Mouse (Mus musculus) ES-Bruce4 (cell line): ENCODE results near the gene Large2. TPM values are rescaled to one million over a fixed set of nuclear protein-coding genes. Genes with fewer than 3 reads are reported as not detected.

Experiments used
- H3K27ac ChIP-seq: 2 replicates; pipeline ENCODE4 v1.5.1; 2012; ENCODE audit warnings: low read length, inconsistent platforms; ENCODE audit not compliant: insufficient read depth
- H3K27me3 ChIP-seq: 2 replicates; pipeline ENCODE4 v1.6.1; 2012; ENCODE audit warnings: mild to moderate bottlenecking, low read length, inconsistent platforms; ENCODE audit not compliant: control insufficient read depth, poor library complexity, insufficient read depth, severe bottlenecking
- H3K36me3 ChIP-seq: 2 replicates; pipeline ENCODE4 v1.6.1; 2012; ENCODE audit warnings: inconsistent platforms, mild to moderate bottlenecking, low read length, moderate library complexity; ENCODE audit not compliant: control insufficient read depth, poor library complexity, insufficient read depth, severe bottlenecking
- H3K4me1 ChIP-seq: one replicate; pipeline ENCODE4 v1.8.1; 2011; ENCODE audit warnings: low read length; ENCODE audit not compliant: control insufficient read depth, insufficient read depth
- H3K4me3 ChIP-seq: 2 replicates; pipeline ENCODE4 v1.5.1; 2011; ENCODE audit warnings: low read depth, mild to moderate bottlenecking, low read length
- H3K9ac ChIP-seq: 2 replicates; pipeline ENCODE4 v1.6.1; 2012; ENCODE audit warnings: low read depth, mild to moderate bottlenecking, inconsistent platforms; ENCODE audit not compliant: poor library complexity, severe bottlenecking
- H3K9me3 ChIP-seq: replicated peaks from 2 replicates; pipeline ENCODE4 v1.6.1; 2012; ENCODE audit warnings: mild to moderate bottlenecking, low read length, inconsistent platforms; ENCODE audit not compliant: control insufficient read depth, poor library complexity, insufficient read depth, severe bottlenecking
- CTCF ChIP-seq: IDR thresholded peaks from one replicate; pipeline ENCODE4 v1.8.1; 2011; ENCODE audit warnings: low read depth, low read length
- EP300 ChIP-seq: IDR thresholded peaks from 2 replicates; pipeline ENCODE4 v1.6.1; 2011; ENCODE audit warnings: low read depth, low read length; ENCODE audit not compliant: insufficient read depth
- POLR2A ChIP-seq: IDR thresholded peaks from one replicate; pipeline ENCODE4 v1.8.1; 2011; ENCODE audit warnings: low read length; ENCODE audit not compliant: insufficient read depth
- polyA plus RNA-seq: library from polyadenylated mRNA; stranded (reverse); fragments of >200 nt; gene quantifications from 2 replicates; pipeline ENCODE4 v1.2.4, GENCODE M21; 2011; ENCODE audit warnings: low read depth; ENCODE audit not compliant: missing spikeins, insufficient read depth, insufficient read length

The Large2 gene
- polyA plus RNA-seq, 1 experiment = 31.4 TPM

DNA sequence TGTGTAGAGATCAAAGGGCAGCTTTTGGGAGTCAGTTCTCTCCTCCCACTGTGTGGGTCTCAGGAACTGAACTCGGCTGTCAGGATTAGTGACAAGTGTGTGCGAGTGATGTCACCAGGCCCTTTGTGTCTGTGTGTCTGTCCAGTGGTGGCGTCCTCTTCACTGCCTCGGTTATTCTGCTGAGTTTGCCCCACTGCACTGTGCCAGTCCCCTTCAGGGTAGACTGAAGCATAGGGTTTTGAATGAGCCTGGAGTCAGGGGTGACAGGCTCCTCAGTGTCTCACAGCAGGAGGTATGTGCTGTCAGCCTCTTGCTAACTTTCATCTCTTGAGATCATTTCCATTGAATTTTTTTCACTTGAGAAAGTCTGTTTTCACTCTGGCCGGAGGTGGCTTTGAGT lies 21.3 kb downstream of the Large2 start:
- H3K9me3 ChIP-seq = no peaks in the 10 kb centered on the region
- H3K4me3 ChIP-seq = no peak overlapping the region
- no peak overlapping the region for H3K27ac ChIP-seq
- no peaks in the 10 kb centered on the region for H3K36me3 ChIP-seq
- no peak overlapping the region for H3K9ac ChIP-seq
- no peaks in the 10 kb centered on the region for H3K27me3 ChIP-seq
- no peak for TF ChIP-seq EP300
- no peak for TF ChIP-seq POLR2A
- TF ChIP-seq CTCF = no peak
- no peaks in the 10 kb centered on the region for H3K4me1 ChIP-seq

DNA sequence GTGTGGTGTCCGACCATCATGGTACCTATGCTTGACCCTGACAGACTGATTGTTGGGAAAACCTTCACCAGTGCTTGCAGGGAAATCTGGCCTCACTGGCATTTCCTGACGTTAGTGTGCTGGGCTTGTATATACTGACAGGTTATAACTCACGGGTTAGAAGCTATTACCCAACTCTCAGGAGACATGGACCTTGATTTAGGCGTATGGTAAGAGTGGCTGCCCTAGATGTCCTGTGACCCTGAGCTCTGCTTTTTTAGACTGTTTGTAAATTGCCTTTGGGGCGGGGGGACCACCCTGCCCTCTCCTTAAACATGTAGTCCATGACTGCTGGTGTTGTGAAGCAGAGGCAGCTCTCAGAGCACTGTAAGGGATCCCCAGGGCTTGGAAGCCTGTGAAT lies 24.0 kb downstream of the Large2 start:
- no peak for TF ChIP-seq EP300
- TF ChIP-seq CTCF = no peak
- no peak for TF ChIP-seq POLR2A
- Histone ChIP-seq H3K27ac (no peak overlapping the region), H3K4me3 (no peak overlapping the region), H3K9me3 (no peaks in the 10 kb centered on the region), H3K4me1 (no peaks in the 10 kb centered on the region), H3K36me3 (no peaks in the 10 kb centered on the region), H3K27me3 (no peaks in the 10 kb centered on the region), H3K9ac (no peak overlapping the region)

DNA sequence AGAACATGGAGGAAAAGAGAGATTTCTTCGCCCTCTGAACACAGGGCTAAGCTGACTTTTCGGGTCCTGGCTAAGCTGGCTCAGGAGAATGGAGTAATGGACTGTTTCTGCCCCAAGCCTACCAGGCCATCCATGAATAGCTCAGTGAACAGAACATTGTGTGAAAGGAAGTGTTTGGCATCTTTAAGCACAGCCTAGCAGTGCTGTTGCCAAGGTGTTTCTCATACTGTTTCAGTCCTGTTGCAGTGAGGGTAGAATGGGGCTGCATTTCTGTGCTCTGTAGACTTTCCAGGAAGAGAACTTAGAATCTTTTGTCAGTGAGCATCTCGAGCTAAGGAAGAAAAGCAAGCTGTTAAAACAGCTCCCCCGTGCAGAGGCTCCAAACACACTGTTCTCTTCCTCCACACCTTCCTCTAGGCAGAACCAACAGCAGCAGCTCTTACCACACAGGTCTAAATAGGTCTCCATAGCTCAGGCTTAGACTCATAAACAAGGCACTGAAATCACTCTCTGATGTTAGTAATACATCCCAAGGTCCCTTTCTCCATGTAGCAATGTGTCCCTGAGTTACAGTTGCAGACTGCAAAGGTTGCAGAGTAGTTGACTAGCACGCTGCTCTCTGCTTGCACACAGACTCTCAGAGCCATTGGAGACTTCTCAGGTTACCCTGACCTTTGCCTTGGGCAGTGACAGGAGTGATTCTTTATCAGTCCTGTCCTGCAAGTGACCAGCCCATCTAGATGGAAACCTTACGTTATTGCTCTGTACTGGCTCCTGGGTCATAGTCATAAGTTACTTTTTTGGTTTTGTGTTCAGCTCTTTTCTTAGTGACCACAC lies 24.9 kb downstream of the Large2 start:
- Histone ChIP-seq H3K4me1 (no peaks in the 10 kb centered on the region), H3K36me3 (no peaks in the 10 kb centered on the region), H3K27me3 (no peaks in the 10 kb centered on the region), H3K9ac (no peak overlapping the region), H3K27ac (no peak overlapping the region), H3K4me3 (no peak overlapping the region), H3K9me3 (no peaks in the 10 kb centered on the region)
- TF ChIP-seq POLR2A = no peak

DNA sequence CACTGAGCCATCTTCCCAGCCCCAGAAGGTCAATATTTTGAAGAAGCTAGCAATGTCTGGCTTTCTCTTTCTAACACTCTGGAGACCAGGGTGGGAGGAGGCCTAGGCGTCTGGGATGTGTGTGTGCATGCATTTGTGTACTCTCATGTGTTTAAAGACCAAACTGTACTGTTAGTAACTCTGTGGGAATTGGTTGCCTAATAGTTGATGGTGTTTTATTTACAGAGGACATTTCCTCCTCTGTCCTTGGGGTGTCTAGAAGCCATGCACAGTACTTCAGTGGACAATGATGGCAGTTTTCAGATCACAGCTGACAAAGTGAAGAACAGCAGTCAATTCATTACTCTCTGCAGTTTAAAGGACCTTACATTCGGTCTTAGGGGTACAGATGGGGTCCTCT lies 27.5 kb downstream of the Large2 start:
- Histone ChIP-seq H3K4me1 (no peaks in the 10 kb centered on the region), H3K27ac (no peak overlapping the region), H3K36me3 (no peaks in the 10 kb centered on the region), H3K4me3 (no peak overlapping the region), H3K27me3 (no peaks in the 10 kb centered on the region), H3K9ac (no peak overlapping the region), H3K9me3 (no peaks in the 10 kb centered on the region)
- TF ChIP-seq EP300 (no peak), CTCF (no peak), POLR2A (no peak)

DNA sequence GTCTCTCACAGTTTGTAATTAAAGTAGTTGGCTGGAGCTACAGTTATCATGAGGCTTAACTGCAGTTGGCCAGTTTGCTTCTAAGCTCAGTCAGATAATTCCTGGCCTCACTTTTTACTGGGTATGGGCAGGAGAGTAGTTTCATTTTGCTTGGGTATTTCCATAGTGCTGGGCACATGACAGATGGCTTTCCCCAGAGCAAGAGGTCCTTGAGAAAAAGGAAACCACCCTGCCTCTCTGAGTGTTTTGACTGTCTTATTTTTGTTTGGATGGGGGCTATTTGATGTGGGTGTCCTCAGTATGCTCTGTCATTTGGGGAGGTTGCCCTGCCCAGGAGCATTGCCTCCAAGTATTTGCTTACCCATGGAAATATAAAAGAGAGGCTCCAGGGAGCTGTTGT lies 32.3 kb downstream of the Large2 start:
- no peaks in the 10 kb centered on the region for H3K9me3 ChIP-seq
- H3K36me3 ChIP-seq = no peaks in the 10 kb centered on the region
- no peak overlapping the region for H3K4me3 ChIP-seq
- H3K27me3 ChIP-seq = no peaks in the 10 kb centered on the region
- no peak overlapping the region for H3K27ac ChIP-seq
- TF ChIP-seq EP300 (no peak), POLR2A (no peak), CTCF (no peak)
- H3K4me1 ChIP-seq = no peaks in the 10 kb centered on the region
- no peak overlapping the region for H3K9ac ChIP-seq

DNA sequence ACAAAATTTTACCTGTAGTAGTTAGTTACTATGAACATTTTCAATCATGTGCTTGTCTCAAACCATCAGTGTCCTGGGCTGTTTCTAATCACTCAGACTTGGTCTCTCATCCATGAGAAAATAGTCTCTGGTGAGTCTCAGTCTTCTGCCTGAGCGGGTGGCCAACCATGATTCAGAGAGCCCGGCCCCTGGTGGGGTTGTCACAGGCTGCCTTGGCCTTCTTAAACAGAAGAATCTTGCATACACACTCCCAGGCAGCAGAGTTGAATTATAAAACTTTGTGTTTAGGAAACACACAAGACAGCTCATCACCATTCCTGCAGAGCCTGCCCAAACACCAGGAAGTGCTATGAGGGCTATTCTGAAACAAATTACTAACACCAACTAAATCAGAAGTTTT lies 42.8 kb downstream of the Large2 start:
- Histone ChIP-seq H3K27me3 (no peaks in the 10 kb centered on the region), H3K36me3 (no peaks in the 10 kb centered on the region), H3K9me3 (no peaks in the 10 kb centered on the region), H3K4me3 (no peak overlapping the region), H3K9ac (no peak overlapping the region), H3K27ac (no peak overlapping the region), H3K4me1 (no peaks in the 10 kb centered on the region)
- no peak for TF ChIP-seq POLR2A
- TF ChIP-seq EP300 = no peak
- TF ChIP-seq CTCF = no peak

DNA sequence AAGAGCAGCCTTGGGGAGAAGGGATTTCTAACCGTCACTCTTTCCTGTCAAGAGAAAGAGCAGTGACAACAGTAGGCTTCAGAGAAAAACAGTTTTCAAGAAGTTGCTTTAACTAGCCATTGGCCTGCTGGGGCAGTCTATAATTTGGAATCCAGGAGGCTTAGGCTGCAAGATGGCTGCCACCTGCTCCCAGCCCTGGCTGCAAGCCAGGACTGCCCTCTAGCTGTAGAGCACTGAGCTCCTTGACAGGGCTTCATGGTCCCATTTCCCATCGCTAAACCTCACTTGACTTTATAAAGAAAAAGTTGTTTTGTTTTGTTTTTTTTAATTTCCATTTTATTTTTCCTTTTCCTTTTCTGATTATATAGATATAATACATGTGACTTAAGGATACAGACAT lies 43.3 kb downstream of the Large2 start:
- Histone ChIP-seq H3K27me3 (no peaks in the 10 kb centered on the region), H3K9me3 (no peaks in the 10 kb centered on the region), H3K27ac (no peak overlapping the region), H3K9ac (no peak overlapping the region), H3K36me3 (no peaks in the 10 kb centered on the region), H3K4me1 (no peaks in the 10 kb centered on the region), H3K4me3 (no peak overlapping the region)
- peak; percentile 78 for TF ChIP-seq CTCF
- TF ChIP-seq POLR2A = no peak
